Mouse (Mus musculus) heart, embryonic 11.5 days (tissue): ENCODE measurements around the gene Gm5771. TPM values are rescaled to one million over a fixed set of nuclear protein-coding genes. Genes with fewer than 3 reads are reported as not detected.
"Not testable (repeated sequence)": the region's sequence is repeated elsewhere in the genome, so short reads cannot be mapped to it uniquely, and the experiment has no call there.

ENCODE experiments used
- ATAC-seq: fragments of 200-750 bp; cut with Nextera tagmentation; replicated peaks from 2 replicates; pipeline ENCODE4 v1.8.0; 2017; ENCODE audit warnings: moderate library complexity; ENCODE audit not compliant: insufficient number of reproducible peaks, low FRiP score, low TSS enrichment
- H3K27ac ChIP-seq: fragments of 300-500 bp; sonication (generic); 2 replicates; pipeline ENCODE4 v1.5.1; 2014; ENCODE audit warnings: mild to moderate bottlenecking, low read depth, low read length
- H3K27me3 ChIP-seq: fragments of 300-500 bp; sonication (generic); 2 replicates; pipeline ENCODE4 v1.6.1; 2014; ENCODE audit warnings: mild to moderate bottlenecking, low read length, mixed read lengths; ENCODE audit not compliant: control insufficient read depth, insufficient read depth
- H3K36me3 ChIP-seq: fragments of 300-500 bp; sonication (generic); 2 replicates; pipeline ENCODE4 v1.6.1; 2014; ENCODE audit warnings: mild to moderate bottlenecking, low read length, moderate library complexity, mixed read lengths; ENCODE audit not compliant: control insufficient read depth, insufficient read depth
- H3K4me1 ChIP-seq: fragments of 300-500 bp; sonication (generic); 2 replicates; pipeline ENCODE4 v1.6.1; 2014; ENCODE audit warnings: low read length; ENCODE audit not compliant: control insufficient read depth, insufficient read depth
- H3K4me2 ChIP-seq: fragments of 300-500 bp; sonication (generic); 2 replicates; pipeline ENCODE4 v1.6.1; 2014; ENCODE audit warnings: mild to moderate bottlenecking, moderate library complexity
- H3K4me3 ChIP-seq: fragments of 300-500 bp; sonication (generic); 2 replicates; pipeline ENCODE4 v1.5.1; 2014; ENCODE audit warnings: low read depth, low read length
- H3K9ac ChIP-seq: fragments of 300-500 bp; sonication (generic); 2 replicates; pipeline ENCODE4 v1.6.1; 2014; ENCODE audit warnings: mild to moderate bottlenecking, low read depth, low read length, moderate library complexity
- H3K9me3 ChIP-seq: fragments of 300-500 bp; sonication (generic); replicated peaks from 2 replicates; pipeline ENCODE4 v1.6.1; 2016; ENCODE audit warnings: low read length; ENCODE audit not compliant: control insufficient read depth
- WGBS: fragments of 180-500 bp; shearing (Covaris S2); extraction: QIAGEN DNeasy Blood & Tissue Kit; methylation state at CpG from one replicate; pipeline ENCODE4 v1.1.7; 2014; ENCODE audit not compliant: insufficient replicate concordance; 5-methylcytosine and 5-hydroxymethylcytosine counted together
- polyA plus RNA-seq: library from polyadenylated mRNA; unstranded; fragments of >200 nt; fragmentation: Nextera tagmentation; extraction: Ambion mirVana; gene quantifications from 2 replicates; pipeline ENCODE4 v1.2.1, GENCODE M21; 2014

The Gm5771 gene
- not detected in 2 replicates for polyA plus RNA-seq

DNA sequence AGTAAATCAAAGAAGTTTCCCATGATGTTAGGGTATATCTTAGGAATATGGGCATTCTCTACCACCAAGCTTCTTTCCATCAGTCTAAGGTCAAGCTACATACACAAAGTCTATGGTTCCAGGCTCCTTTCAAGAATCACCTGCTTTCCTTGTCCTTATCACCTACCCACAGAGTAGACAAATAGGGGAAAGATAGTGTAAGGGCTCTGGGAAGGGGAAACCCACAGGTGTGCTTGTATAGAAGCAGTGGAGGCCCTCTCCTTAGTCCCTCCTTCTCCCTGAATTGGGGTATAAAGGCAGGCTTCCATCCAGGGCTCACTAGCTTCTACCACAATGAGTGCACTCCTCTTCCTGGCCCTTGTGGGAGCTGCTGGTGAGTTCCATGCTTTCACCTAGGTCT lies at the start of gene Gm5771:
Gene Gm5771 (plus strand): TSS at position 301 of the 400 bp plus-strand sequence.
- not testable (repeated sequence) for H3K9ac ChIP-seq, H3K9me3 ChIP-seq, H3K36me3 ChIP-seq, H3K27ac ChIP-seq, H3K4me1 ChIP-seq, H3K4me2 ChIP-seq, ATAC-seq, H3K4me3 ChIP-seq, H3K27me3 ChIP-seq

DNA sequence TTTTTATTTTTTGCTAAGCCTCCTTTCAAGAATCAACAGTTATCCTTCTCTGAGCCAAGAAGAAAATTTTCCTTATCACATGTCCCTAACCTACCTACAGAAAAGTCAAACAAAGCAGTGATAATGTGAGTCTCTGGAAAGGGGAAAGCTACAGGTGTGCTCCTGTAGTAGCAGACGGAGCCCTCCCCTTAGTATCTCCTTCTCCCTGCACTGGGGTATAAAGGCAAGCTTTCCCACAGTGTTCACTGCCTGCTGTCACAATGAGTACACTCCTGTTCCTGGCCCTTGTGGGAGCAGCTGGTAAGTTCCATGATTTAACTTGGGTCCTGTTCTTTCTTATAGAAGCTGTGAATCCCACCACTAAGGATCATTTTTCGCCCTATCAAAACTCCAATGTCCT lies 38.2 kb upstream of the Gm5771 start, which contains the start of gene Try10:
Gene Try10 (plus strand): TSS at position 174 of the 400 bp plus-strand sequence.
- Histone ChIP-seq H3K4me2 (no peak within 1 kb of the TSS), H3K27ac (no peak within 1 kb of the TSS), H3K9ac (no peak within 1 kb of the TSS), H3K4me3 (no peak within 1 kb of the TSS), H3K4me1 (no peaks in the 10 kb centered on the region), H3K27me3 (no peaks in the 10 kb centered on the region), H3K9me3 (no peaks in the 10 kb centered on the region), H3K36me3 (no peaks in the 10 kb centered on the region)
- no peak for ATAC-seq
- 67% methylated on average over 2 of the region's 2 CpGs for WGBS

DNA sequence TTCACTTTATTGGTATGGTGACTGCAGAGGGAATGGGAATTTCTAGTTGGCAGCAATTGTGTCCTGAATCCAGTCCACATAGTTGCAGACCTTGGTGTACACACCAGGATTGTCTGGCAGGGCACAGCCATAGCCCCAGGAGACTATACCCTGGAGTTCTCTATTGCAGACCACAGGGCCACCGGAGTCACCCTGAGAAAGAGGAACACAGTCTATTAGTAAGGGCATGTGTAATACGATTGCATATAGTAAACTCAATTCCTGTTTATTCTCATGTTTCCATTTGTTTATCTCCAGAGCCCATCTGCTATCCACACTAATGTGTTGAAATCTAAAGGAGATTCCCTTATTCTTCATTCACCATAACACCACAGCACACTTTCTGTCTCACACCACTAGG lies 18.4 kb upstream of the Gm5771 start:
- H3K27ac ChIP-seq, H3K9me3 ChIP-seq, H3K36me3 ChIP-seq, H3K27me3 ChIP-seq, ATAC-seq, H3K9ac ChIP-seq, H3K4me1 ChIP-seq, H3K4me3 ChIP-seq, H3K4me2 ChIP-seq: not testable (repeated sequence)
- WGBS, result 76% methylated on average over 2 of the region's 2 CpGs

DNA sequence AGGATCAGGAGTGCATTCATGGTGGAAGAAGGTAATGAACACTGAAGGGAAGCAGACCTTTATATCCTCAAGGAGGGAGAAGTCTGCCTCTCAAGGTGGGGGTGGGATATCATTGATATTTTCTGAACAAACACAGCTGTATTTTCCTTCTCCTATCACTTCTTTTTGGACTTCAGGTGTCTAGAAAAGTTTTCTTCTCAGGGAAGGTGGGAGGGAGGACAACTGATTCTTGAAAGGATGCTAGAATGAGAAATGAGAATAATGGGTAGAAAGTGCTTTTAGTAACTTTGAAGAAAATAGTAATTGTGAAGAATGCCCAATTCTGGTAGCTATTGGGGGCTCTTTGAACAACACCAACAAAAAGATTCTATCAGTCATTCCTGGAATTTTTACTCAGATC lies 14.6 kb upstream of the Gm5771 start, which contains the start of gene Prss3:
Gene Prss3 (minus strand): TSS at position 101 of the 400 bp plus-strand sequence.
- not testable (repeated sequence) for H3K9ac ChIP-seq, H3K27ac ChIP-seq, H3K9me3 ChIP-seq, ATAC-seq, H3K27me3 ChIP-seq, H3K36me3 ChIP-seq, H3K4me3 ChIP-seq, H3K4me1 ChIP-seq, H3K4me2 ChIP-seq

DNA sequence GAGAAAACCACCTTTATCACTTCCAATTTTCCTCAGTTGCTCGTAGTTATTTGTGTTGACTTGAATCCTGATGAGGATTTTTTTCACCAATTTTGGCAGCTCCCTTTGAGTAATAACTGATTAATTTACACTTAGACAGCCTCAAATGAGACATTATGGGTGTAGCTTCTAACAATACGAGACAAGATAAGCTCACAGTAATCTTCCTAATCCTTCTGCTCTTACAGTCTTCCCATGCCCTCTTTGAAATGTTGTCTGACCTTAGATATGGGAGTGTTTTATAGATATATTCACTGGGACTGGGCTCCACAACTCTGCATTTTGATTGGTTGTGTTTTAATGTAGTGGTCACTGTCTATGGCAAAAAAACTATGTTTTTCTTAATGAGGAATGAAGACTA lies 5.4 kb upstream of the Gm5771 start:
- Histone ChIP-seq H3K36me3 (no peaks in the 10 kb centered on the region), H3K4me2 (no peak overlapping the region), H3K9ac (no peak overlapping the region), H3K27me3 (no peaks in the 10 kb centered on the region), H3K4me3 (no peak overlapping the region), H3K4me1 (no peaks in the 10 kb centered on the region), H3K9me3 (no peaks in the 10 kb centered on the region), H3K27ac (no peak overlapping the region)
- ATAC-seq, result no peak
- WGBS, result 67% methylated on average over 2 of the region's 2 CpGs

DNA sequence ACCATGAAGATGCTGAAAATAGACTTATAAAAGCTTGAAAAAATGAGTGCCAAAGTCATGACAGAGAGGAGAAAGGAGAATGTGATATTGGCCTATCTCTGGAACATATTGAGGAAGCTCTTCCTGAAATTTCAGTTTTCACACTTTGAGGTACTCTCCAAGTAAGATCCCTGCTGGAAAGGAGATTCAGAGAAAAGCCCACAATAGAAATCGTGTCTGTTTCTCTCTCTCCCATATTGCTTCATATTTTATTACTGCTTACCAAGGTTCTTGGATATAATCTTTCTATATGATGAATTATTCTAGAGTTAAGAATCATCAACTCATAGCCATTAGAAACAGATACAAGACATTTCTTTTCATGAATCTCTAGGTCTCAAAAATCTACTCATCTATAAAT lies 516 bp upstream of the Gm5771 start:
- H3K27ac ChIP-seq, H3K4me1 ChIP-seq, H3K27me3 ChIP-seq, ATAC-seq, H3K4me3 ChIP-seq, H3K9ac ChIP-seq, H3K4me2 ChIP-seq, H3K36me3 ChIP-seq, H3K9me3 ChIP-seq: not testable (repeated sequence)
- 47% methylated on average over 1 of the region's 1 CpGs for WGBS

DNA sequence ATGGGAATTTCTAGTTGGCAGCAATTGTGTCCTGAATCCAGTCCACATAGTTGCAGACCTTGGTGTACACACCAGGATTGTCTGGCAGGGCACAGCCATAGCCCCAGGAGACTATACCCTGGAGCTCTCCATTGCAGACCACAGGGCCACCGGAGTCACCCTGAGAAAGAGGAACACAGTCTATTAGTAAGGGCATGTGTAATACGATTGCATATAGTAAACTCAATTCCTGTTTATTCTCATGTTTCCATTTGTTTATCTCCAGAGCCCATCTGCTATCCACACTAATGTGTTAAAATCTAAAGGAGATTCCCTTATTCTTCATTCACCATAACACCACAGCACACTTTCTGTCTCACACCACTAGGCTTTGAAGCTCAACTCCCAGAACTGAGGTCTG lies 50.1 kb downstream of the Gm5771 start:
- H3K4me2 ChIP-seq, H3K36me3 ChIP-seq, H3K27ac ChIP-seq, H3K4me3 ChIP-seq, H3K27me3 ChIP-seq, H3K9ac ChIP-seq, H3K9me3 ChIP-seq, ATAC-seq, H3K4me1 ChIP-seq: not testable (repeated sequence)
- WGBS, result 64% methylated on average over 2 of the region's 2 CpGs

DNA sequence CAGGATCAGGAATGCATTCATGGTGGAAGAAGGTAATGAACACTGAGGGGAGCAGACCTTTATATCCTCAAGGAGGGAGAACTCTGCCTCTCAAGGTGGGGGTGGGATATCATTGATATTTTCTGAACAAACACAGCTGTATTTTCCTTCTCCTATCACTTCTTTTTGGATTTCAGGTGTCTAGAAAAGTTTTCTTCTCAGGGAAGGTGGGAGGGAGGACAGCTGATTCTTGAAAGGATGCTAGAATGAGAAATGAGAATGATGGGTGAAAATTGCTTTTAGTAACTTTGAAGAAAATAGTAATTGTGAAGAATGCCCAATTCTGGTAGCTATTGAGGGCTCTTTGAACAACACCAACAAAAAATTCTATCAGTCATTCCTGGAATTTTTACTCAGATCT lies 53.9 kb downstream of the Gm5771 start, which contains the start of gene Gm10334:
Gene Gm10334 (minus strand): TSS at position 101 of the 400 bp plus-strand sequence.
- not testable (repeated sequence) for H3K4me3 ChIP-seq, H3K4me2 ChIP-seq, H3K36me3 ChIP-seq, H3K4me1 ChIP-seq, H3K9me3 ChIP-seq, H3K9ac ChIP-seq, ATAC-seq, H3K27ac ChIP-seq, H3K27me3 ChIP-seq
